Mouse (Mus musculus) cortical plate, adult 2 months (tissue): ENCODE results near the gene Fem1b.

Experiments
- CTCF ChIP-seq: fragments of 200-500 bp; IDR thresholded peaks from 2 replicates; pipeline ENCODE4 v1.5.1; 2011; ENCODE audit warnings: mild to moderate bottlenecking, control low read depth, low read length; ENCODE audit not compliant: insufficient read depth; ENCODE audit errors: extremely low read depth
- POLR2A ChIP-seq: fragments of 200-500 bp; IDR thresholded peaks from 2 replicates; pipeline ENCODE4 v1.6.1; 2011; ENCODE audit warnings: mild to moderate bottlenecking, low read length, control low read depth; ENCODE audit not compliant: insufficient read depth; ENCODE audit errors: extremely low read depth

- TF ChIP-seq POLR2A, result no peak
- no peak for TF ChIP-seq CTCF
Measured at GRCm38 (mm10) chr9:62857216-62857615, 45.5 kb upstream of the Fem1b start.
